Mouse (Mus musculus): ENCODE data around the gene Dis3l2. TPM values are rescaled to one million over a fixed set of nuclear protein-coding genes. Genes with fewer than 3 reads are reported as not detected.

Gene Dis3l2
- polyA plus RNA-seq, 1 experiment from 2014 or later: 35.9 TPM

DNA sequence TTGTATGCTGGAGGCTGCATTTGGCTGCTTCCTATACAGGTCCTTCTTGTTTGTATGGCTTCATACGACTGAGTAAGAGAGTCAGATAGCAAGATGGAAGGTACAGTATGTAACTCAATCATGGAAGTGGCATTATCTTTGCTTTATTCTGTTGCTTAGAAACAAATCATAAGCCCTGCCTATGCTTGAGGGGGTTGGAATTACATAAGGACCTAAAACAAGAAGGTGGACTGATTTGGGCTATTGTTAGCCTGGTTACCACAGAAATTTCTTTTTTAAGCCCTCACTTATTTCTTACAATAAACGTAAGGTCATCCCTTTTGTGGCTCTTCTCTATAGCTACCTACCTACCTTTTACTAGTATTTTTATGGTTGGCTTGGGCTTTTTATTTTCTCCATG lies 131.4 kb downstream of the Dis3l2 start:
- ATAC-seq (ENCODE audit: low FRiP score) (no peak), DNase-seq (ENCODE audit: low spot score) (no peak)
- H3K27ac ChIP-seq (ENCODE audit: low read depth, low read length): no peak overlapping the region
- no peak overlapping the region for H3K4me3 ChIP-seq (ENCODE audit: low read depth, low read length)
- WGBS: 92% methylated on average over 2 of the region's 2 CpGs
- H3K4me1 ChIP-seq (replicated peaks; ENCODE audit: control insufficient read depth, insufficient read depth, low read length): no peaks in the 10 kb centered on the region
- no peak overlapping the region for H3K9ac ChIP-seq (ENCODE audit: low read depth, low read length)
- H3K9me3 ChIP-seq (ENCODE audit: control insufficient read depth, low read length): no peaks in the 10 kb centered on the region
- H3K27me3 ChIP-seq (ENCODE audit: control insufficient read depth, insufficient read depth, low read length): no peaks in the 10 kb centered on the region
- no peaks in the 10 kb centered on the region for H3K36me3 ChIP-seq (ENCODE audit: control insufficient read depth, insufficient read depth, low read length)
- no peak overlapping the region for H3K4me2 ChIP-seq (replicated peaks; ENCODE audit: low read depth, low read length)

DNA sequence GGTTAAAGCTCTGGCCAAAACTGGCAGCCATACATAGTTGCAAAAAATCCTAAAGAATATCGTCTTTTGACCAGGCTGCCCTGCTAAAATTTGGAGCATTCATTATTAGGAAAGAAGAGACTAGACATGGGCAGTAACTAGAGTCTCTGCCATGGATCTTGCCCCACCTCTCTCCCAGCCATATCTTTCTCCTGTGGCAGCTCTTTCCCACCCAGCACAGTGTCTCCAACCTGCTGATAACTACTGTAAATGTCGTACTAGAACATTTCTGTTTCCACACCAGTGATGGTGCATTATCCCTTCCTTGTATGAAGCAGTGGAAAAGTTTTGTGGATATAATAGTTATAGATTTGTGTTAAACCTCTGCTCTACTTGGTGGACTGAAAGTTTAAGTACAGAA lies 147.1 kb downstream of the Dis3l2 start:
- no peak overlapping the region for H3K4me3 ChIP-seq (ENCODE audit: low read depth, low read length)
- no peaks in the 10 kb centered on the region for H3K36me3 ChIP-seq (ENCODE audit: control insufficient read depth, insufficient read depth, low read length)
- H3K4me2 ChIP-seq (replicated peaks; ENCODE audit: low read depth, low read length): no peak overlapping the region
- H3K9ac ChIP-seq (ENCODE audit: low read depth, low read length): no peak overlapping the region
- no peaks in the 10 kb centered on the region for H3K4me1 ChIP-seq (replicated peaks; ENCODE audit: control insufficient read depth, insufficient read depth, low read length)
- DNase-seq (ENCODE audit: low spot score): no peak
- WGBS: 90% methylated on average over 2 of the region's 2 CpGs
- H3K27me3 ChIP-seq (ENCODE audit: control insufficient read depth, insufficient read depth, low read length): no peaks in the 10 kb centered on the region
- no peaks in the 10 kb centered on the region for H3K9me3 ChIP-seq (ENCODE audit: control insufficient read depth, low read length)
- no peak overlapping the region for H3K27ac ChIP-seq (ENCODE audit: low read depth, low read length)
- ATAC-seq (ENCODE audit: low FRiP score): no peak

DNA sequence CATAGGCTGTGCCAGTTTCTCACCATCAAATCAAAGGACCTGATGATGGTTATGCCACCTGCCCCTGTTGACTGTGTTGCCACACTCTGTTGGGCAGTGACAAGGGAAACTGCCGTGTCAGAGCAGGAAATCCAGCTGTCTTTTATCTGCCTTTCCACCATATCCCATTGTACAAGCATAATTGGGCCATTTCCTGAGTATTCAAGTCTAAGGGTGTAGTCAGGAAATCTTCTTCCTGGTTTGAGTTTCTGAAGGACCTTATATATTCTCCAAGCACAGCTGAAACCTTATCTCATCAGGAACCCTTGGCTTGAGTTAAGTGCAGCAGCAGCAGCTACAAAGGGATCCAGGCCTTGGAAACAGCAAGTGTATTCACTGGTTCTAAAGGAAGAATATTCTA lies 155.3 kb downstream of the Dis3l2 start:
- no peaks in the 10 kb centered on the region for H3K4me1 ChIP-seq (replicated peaks; ENCODE audit: control insufficient read depth, insufficient read depth, low read length)
- no peaks in the 10 kb centered on the region for H3K27me3 ChIP-seq (ENCODE audit: control insufficient read depth, insufficient read depth, low read length)
- H3K27ac ChIP-seq (ENCODE audit: low read depth, low read length): no peak overlapping the region
- ATAC-seq (ENCODE audit: low FRiP score) (no peak), DNase-seq (ENCODE audit: low spot score) (no peak)
- H3K9me3 ChIP-seq (ENCODE audit: control insufficient read depth, low read length): no peaks in the 10 kb centered on the region
- no peaks in the 10 kb centered on the region for H3K36me3 ChIP-seq (ENCODE audit: control insufficient read depth, insufficient read depth, low read length)
- H3K4me2 ChIP-seq (replicated peaks; ENCODE audit: low read depth, low read length): no peak overlapping the region
- no peak overlapping the region for H3K4me3 ChIP-seq (ENCODE audit: low read depth, low read length)
- no peak overlapping the region for H3K9ac ChIP-seq (ENCODE audit: low read depth, low read length)
- 82% methylated on average over 1 of the region's 1 CpGs for WGBS

DNA sequence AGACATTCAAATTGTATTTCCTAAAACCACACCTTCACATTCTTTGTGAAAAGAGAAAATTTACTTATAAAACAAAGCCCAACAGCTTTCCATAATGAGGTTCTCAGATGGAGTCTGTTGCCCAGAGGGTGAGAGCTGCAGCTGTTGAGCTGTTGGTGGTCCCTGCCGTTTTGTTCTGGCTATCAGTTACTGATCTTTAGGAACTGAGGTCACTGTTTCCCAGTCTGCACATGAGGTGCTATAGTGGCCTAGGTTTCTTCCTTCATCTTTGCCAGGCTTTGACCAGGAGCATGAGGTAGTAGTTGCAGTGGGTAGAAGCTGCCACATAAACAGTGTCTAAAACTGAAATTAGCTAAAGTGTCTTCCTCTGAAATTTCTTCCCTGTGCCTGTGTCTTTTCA lies 155.8 kb downstream of the Dis3l2 start:
- DNase-seq (ENCODE audit: low spot score): no peak
- Histone ChIP-seq H3K27me3 (ENCODE audit: control insufficient read depth, insufficient read depth, low read length) (no peaks in the 10 kb centered on the region), H3K9me3 (ENCODE audit: control insufficient read depth, low read length) (no peaks in the 10 kb centered on the region), H3K4me2 (replicated peaks; ENCODE audit: low read depth, low read length) (no peak overlapping the region), H3K36me3 (ENCODE audit: control insufficient read depth, insufficient read depth, low read length) (no peaks in the 10 kb centered on the region), H3K9ac (ENCODE audit: low read depth, low read length) (no peak overlapping the region), H3K4me3 (ENCODE audit: low read depth, low read length) (no peak overlapping the region), H3K4me1 (replicated peaks; ENCODE audit: control insufficient read depth, insufficient read depth, low read length) (no peaks in the 10 kb centered on the region), H3K27ac (ENCODE audit: low read depth, low read length) (no peak overlapping the region)
- ATAC-seq (ENCODE audit: low FRiP score): no peak
- 53% methylated on average over 1 of the region's 1 CpGs for WGBS

DNA sequence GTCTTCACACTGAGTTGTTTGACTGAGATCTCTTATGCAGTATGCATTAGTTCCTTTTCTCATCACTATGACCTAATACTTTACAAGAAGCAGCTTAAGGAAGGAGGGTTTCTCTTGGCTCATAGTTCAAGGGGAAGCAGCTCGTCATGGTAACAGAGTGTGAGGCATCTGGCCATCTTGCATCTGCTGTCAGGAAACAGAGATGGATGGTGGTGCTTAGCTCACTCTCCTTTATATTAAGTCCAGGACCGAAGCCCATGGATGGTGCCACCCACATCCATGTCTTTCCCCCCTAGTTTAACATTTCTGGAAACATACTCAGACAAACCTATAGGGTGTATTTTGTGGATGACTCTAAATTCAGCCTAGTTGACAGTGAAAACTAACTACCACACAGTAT lies 170.1 kb downstream of the Dis3l2 start:
- no peaks in the 10 kb centered on the region for H3K4me1 ChIP-seq (replicated peaks; ENCODE audit: control insufficient read depth, insufficient read depth, low read length)
- H3K36me3 ChIP-seq (ENCODE audit: control insufficient read depth, insufficient read depth, low read length): no peaks in the 10 kb centered on the region
- H3K9me3 ChIP-seq (ENCODE audit: control insufficient read depth, low read length): no peaks in the 10 kb centered on the region
- H3K4me2 ChIP-seq (replicated peaks; ENCODE audit: low read depth, low read length): no peak overlapping the region
- H3K4me3 ChIP-seq (ENCODE audit: low read depth, low read length): no peak overlapping the region
- no peak for DNase-seq (ENCODE audit: low spot score)
- no peak overlapping the region for H3K27ac ChIP-seq (ENCODE audit: low read depth, low read length)
- no peak overlapping the region for H3K9ac ChIP-seq (ENCODE audit: low read depth, low read length)
- H3K27me3 ChIP-seq (ENCODE audit: control insufficient read depth, insufficient read depth, low read length): no peaks in the 10 kb centered on the region
- WGBS: 63% methylated on average over 2 of the region's 2 CpGs
- ATAC-seq (ENCODE audit: low FRiP score): no peak

DNA sequence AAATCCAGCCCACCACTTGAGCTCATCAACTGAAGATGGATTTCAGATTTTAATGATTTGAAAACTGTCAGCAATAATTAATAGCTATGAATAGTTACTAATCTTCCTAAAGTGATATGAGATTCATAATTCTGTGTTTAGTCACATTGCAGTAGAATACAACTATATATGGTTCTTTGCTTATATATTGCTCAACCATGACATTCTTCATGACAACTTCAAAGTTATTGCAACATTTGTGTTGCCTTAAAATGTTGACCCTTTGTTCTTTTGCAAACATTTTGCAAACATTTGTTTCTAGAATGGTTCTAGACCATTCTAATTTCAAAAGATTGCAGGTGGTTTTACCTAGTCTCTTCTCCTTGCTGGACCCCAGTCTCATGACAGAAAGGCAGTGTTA lies 175.1 kb downstream of the Dis3l2 start:
- H3K27me3 ChIP-seq (ENCODE audit: control insufficient read depth, insufficient read depth, low read length): no peaks in the 10 kb centered on the region
- H3K9me3 ChIP-seq (ENCODE audit: control insufficient read depth, low read length): no peaks in the 10 kb centered on the region
- DNase-seq (ENCODE audit: low spot score): no peak
- no peak for ATAC-seq (ENCODE audit: low FRiP score)
- H3K36me3 ChIP-seq (ENCODE audit: control insufficient read depth, insufficient read depth, low read length): no peaks in the 10 kb centered on the region
- H3K4me1 ChIP-seq (replicated peaks; ENCODE audit: control insufficient read depth, insufficient read depth, low read length): no peaks in the 10 kb centered on the region
- H3K9ac ChIP-seq (ENCODE audit: low read depth, low read length): no peak overlapping the region
- H3K27ac ChIP-seq (ENCODE audit: low read depth, low read length): no peak overlapping the region
- H3K4me3 ChIP-seq (ENCODE audit: low read depth, low read length): no peak overlapping the region
- H3K4me2 ChIP-seq (replicated peaks; ENCODE audit: low read depth, low read length): no peak overlapping the region

DNA sequence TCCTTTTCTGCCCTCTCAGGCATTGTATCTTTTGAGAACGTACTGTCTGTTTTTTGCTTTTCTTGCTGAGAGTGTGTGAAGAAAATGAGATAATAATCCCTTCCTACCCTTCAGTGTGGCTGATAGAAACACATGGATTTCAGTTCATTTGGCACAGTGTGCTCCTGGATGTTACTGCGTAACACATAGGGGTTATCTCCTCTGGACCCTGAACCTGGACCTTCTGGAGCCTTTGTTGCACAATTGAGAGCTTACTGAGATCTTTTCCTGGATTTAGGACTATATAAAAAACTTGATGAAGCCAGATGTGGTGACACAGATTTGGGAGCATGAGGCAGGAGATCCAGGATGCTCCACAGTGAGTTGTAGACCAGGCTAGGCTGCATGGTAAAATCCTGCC lies 175.9 kb downstream of the Dis3l2 start:
- DNase-seq (ENCODE audit: low spot score): no peak

DNA sequence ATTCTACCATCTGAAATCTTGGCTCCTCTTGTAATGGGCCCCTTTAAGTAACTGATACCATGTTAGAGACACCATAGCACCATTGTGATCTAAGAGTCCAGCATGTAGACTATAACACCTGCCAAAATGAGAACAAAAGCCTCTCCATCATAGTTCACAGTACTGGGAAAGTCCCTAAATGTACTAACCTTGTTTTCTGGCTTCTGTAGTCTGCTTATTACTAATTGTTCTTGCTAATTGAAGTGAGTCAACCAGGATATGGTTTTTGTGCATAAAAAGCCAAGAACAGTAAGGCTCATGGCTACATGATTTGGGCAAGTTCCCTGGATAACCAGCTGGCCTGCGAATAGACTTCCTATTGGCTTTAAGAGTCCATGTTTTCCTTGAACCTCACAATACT lies 183.5 kb downstream of the Dis3l2 start:
- WGBS: 97% methylated on average over 1 of the region's 1 CpGs
- Histone ChIP-seq H3K4me3 (ENCODE audit: low read depth, low read length) (no peak overlapping the region), H3K27ac (ENCODE audit: low read depth, low read length) (no peak overlapping the region), H3K27me3 (ENCODE audit: control insufficient read depth, insufficient read depth, low read length) (no peaks in the 10 kb centered on the region), H3K36me3 (ENCODE audit: control insufficient read depth, insufficient read depth, low read length) (no peaks in the 10 kb centered on the region), H3K9ac (ENCODE audit: low read depth, low read length) (no peak overlapping the region), H3K4me2 (replicated peaks; ENCODE audit: low read depth, low read length) (no peak overlapping the region), H3K9me3 (ENCODE audit: control insufficient read depth, low read length) (no peaks in the 10 kb centered on the region), H3K4me1 (replicated peaks; ENCODE audit: control insufficient read depth, insufficient read depth, low read length) (no peaks in the 10 kb centered on the region)
- ATAC-seq (ENCODE audit: low FRiP score): no peak
- DNase-seq (ENCODE audit: low spot score): no peak

More for the DNA sequence above, 175.9 kb downstream of the Dis3l2 start:
- no peak overlapping the region for H3K4me3 ChIP-seq (ENCODE audit: low read depth, low read length)
- H3K4me1 ChIP-seq (replicated peaks; ENCODE audit: control insufficient read depth, insufficient read depth, low read length): no peaks in the 10 kb centered on the region
- H3K27ac ChIP-seq (ENCODE audit: low read depth, low read length): no peak overlapping the region
- H3K27me3 ChIP-seq (ENCODE audit: control insufficient read depth, insufficient read depth, low read length): no peaks in the 10 kb centered on the region
- no peak overlapping the region for H3K4me2 ChIP-seq (replicated peaks; ENCODE audit: low read depth, low read length)
- H3K9me3 ChIP-seq (ENCODE audit: control insufficient read depth, low read length): no peaks in the 10 kb centered on the region
- 88% methylated on average over 2 of the region's 2 CpGs for WGBS
- no peaks in the 10 kb centered on the region for H3K36me3 ChIP-seq (ENCODE audit: control insufficient read depth, insufficient read depth, low read length)
- H3K9ac ChIP-seq (ENCODE audit: low read depth, low read length): no peak overlapping the region
- ATAC-seq (ENCODE audit: low FRiP score): no peak

DNA sequence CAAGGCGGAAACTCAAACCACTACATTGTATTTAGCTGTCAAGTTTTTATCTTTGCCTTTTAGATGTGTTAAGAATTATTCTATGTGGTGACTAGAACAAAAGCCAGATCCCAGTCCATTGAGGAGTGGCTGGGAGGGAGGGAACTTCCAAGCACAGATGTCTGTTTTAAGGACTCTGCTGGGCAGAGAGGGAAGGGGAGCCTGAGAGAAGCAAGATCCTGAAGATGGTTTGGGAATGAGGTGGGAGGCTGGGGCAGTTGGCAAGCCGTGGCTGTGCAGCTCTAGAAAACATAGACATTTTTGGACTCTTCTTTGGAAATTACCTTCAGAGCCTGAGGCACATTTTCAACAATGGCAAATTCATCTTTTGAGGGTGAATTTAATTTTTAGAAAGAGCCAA lies 208.9 kb downstream of the Dis3l2 start:
- no peak for ATAC-seq (ENCODE audit: low FRiP score)

More for the DNA sequence above, 208.9 kb downstream of the Dis3l2 start:
- DNase-seq (ENCODE audit: low spot score): no peak
- 79% methylated on average over 2 of the region's 2 CpGs for WGBS
- Histone ChIP-seq H3K4me2 (replicated peaks; ENCODE audit: low read depth, low read length) (no peak overlapping the region), H3K36me3 (ENCODE audit: control insufficient read depth, insufficient read depth, low read length) (no peaks in the 10 kb centered on the region), H3K4me1 (replicated peaks; ENCODE audit: control insufficient read depth, insufficient read depth, low read length) (no peaks in the 10 kb centered on the region; the same call in 1 of the 2 replicates), H3K27me3 (ENCODE audit: control insufficient read depth, insufficient read depth, low read length) (no peaks in the 10 kb centered on the region), H3K9me3 (ENCODE audit: control insufficient read depth, low read length) (no peaks in the 10 kb centered on the region), H3K27ac (ENCODE audit: low read depth, low read length) (no peak overlapping the region), H3K9ac (ENCODE audit: low read depth, low read length) (no peak overlapping the region), H3K4me3 (ENCODE audit: low read depth, low read length) (no peak overlapping the region)
